Mouse (Mus musculus): ENCODE results near the gene Spsb4. TPM values are rescaled to one million over a fixed set of nuclear protein-coding genes. Genes with fewer than 3 reads are reported as not detected.

Spsb4 gene
- polyA plus RNA-seq (2012): 0.01 TPM in 1 of 2 replicates, not detected in the other

- Histone ChIP-seq H3K27me3 (ENCODE audit: control insufficient read depth) (peaks cover 46% of the 10 kb centered on the region), H3K4me3 (replicated peaks) (peak within 1 kb of the TSS; percentile 46), H3K36me3 (ENCODE audit: control insufficient read depth) (no peaks in the 10 kb centered on the region), H3K4me1 (ENCODE audit: control insufficient read depth) (no peaks in the 10 kb centered on the region), H3K9me3 (ENCODE audit: control insufficient read depth, low read length) (no peaks in the 10 kb centered on the region)
- TF ChIP-seq TAL1 (IDR thresholded peaks at IDR 0.05; ENCODE audit: low read length) (no peak), GATA1 (IDR thresholded peaks at IDR 0.05; ENCODE audit: low read length) (no peak)
These were observed at the start of gene Spsb4 for GRCm38 (mm10) chr9:97018677-97019147. Gene Spsb4, minus strand, starts transcription at chr9:97018843.

- Histone ChIP-seq H3K4me1 (ENCODE audit: control insufficient read depth) (no peaks in the 10 kb centered on the region), H3K36me3 (ENCODE audit: control insufficient read depth) (peaks cover 8% of the 10 kb centered on the region), H3K4me3 (replicated peaks) (no peak overlapping the region), H3K9me3 (ENCODE audit: control insufficient read depth, low read length) (no peaks in the 10 kb centered on the region), H3K27me3 (ENCODE audit: control insufficient read depth) (no peaks in the 10 kb centered on the region)
- TF ChIP-seq GATA1 (IDR thresholded peaks at IDR 0.05; ENCODE audit: low read length) (no peak), TAL1 (IDR thresholded peaks at IDR 0.05; ENCODE audit: low read length) (no peak)
These were observed 49.1 kb upstream of the Spsb4 start for GRCm38 (mm10) chr9:97067761-97068160.

GRCm38 (mm10) chr9:97065885-97066284 lies 47.2 kb upstream of the Spsb4 start:
- H3K27me3 ChIP-seq (ENCODE audit: control insufficient read depth): no peaks in the 10 kb centered on the region
- H3K36me3 ChIP-seq (ENCODE audit: control insufficient read depth): peaks cover 4% of the 10 kb centered on the region
- TF ChIP-seq GATA1 (IDR thresholded peaks at IDR 0.05; ENCODE audit: low read length): no peak
- no peak for TF ChIP-seq TAL1 (IDR thresholded peaks at IDR 0.05; ENCODE audit: low read length)
- H3K9me3 ChIP-seq (ENCODE audit: control insufficient read depth, low read length): no peaks in the 10 kb centered on the region
- no peaks in the 10 kb centered on the region for H3K4me1 ChIP-seq (ENCODE audit: control insufficient read depth)
- H3K4me3 ChIP-seq (replicated peaks): no peak overlapping the region

- H3K4me3 ChIP-seq (replicated peaks): no peak overlapping the region
- no peaks in the 10 kb centered on the region for H3K4me1 ChIP-seq (ENCODE audit: control insufficient read depth)
- TF ChIP-seq TAL1 (IDR thresholded peaks at IDR 0.05; ENCODE audit: low read length) (no peak), GATA1 (IDR thresholded peaks at IDR 0.05; ENCODE audit: low read length) (no peak)
- H3K27me3 ChIP-seq (ENCODE audit: control insufficient read depth): no peaks in the 10 kb centered on the region
- peaks cover 4% of the 10 kb centered on the region for H3K36me3 ChIP-seq (ENCODE audit: control insufficient read depth)
- H3K9me3 ChIP-seq (ENCODE audit: control insufficient read depth, low read length): no peaks in the 10 kb centered on the region
These were observed 46.6 kb upstream of the Spsb4 start for GRCm38 (mm10) chr9:97065216-97065615.

GRCm38 (mm10) chr9:97064161-97064560 lies 45.5 kb upstream of the Spsb4 start:
- TF ChIP-seq TAL1 (IDR thresholded peaks at IDR 0.05; ENCODE audit: low read length) (no peak), GATA1 (IDR thresholded peaks at IDR 0.05; ENCODE audit: low read length) (no peak)
- H3K4me3 ChIP-seq (replicated peaks): no peak overlapping the region
- H3K4me1 ChIP-seq (ENCODE audit: control insufficient read depth): no peaks in the 10 kb centered on the region
- H3K9me3 ChIP-seq (ENCODE audit: control insufficient read depth, low read length): no peaks in the 10 kb centered on the region
- H3K27me3 ChIP-seq (ENCODE audit: control insufficient read depth): no peaks in the 10 kb centered on the region
- peaks cover 4% of the 10 kb centered on the region for H3K36me3 ChIP-seq (ENCODE audit: control insufficient read depth)

GRCm38 (mm10) chr9:97061696-97062095 lies 43.1 kb upstream of the Spsb4 start:
- H3K4me3 ChIP-seq (replicated peaks): no peak overlapping the region
- H3K36me3 ChIP-seq (ENCODE audit: control insufficient read depth): no peaks in the 10 kb centered on the region
- H3K4me1 ChIP-seq (ENCODE audit: control insufficient read depth): no peaks in the 10 kb centered on the region
- no peaks in the 10 kb centered on the region for H3K27me3 ChIP-seq (ENCODE audit: control insufficient read depth)
- no peaks in the 10 kb centered on the region for H3K9me3 ChIP-seq (ENCODE audit: control insufficient read depth, low read length)
- TF ChIP-seq GATA1 (IDR thresholded peaks at IDR 0.05; ENCODE audit: low read length) (no peak), TAL1 (IDR thresholded peaks at IDR 0.05; ENCODE audit: low read length) (no peak)

GRCm38 (mm10) chr9:97056541-97057338 lies 38.1 kb upstream of the Spsb4 start:
- no peaks in the 10 kb centered on the region for H3K4me1 ChIP-seq (ENCODE audit: control insufficient read depth)
- TF ChIP-seq TAL1 (IDR thresholded peaks at IDR 0.05; ENCODE audit: low read length) (no peak), GATA1 (IDR thresholded peaks at IDR 0.05; ENCODE audit: low read length) (no peak)
- H3K27me3 ChIP-seq (ENCODE audit: control insufficient read depth): no peaks in the 10 kb centered on the region; the same call in 1 of the 2 replicates
- H3K9me3 ChIP-seq (ENCODE audit: control insufficient read depth, low read length): no peaks in the 10 kb centered on the region
- H3K4me3 ChIP-seq (replicated peaks): no peak overlapping the region
- no peaks in the 10 kb centered on the region for H3K36me3 ChIP-seq (ENCODE audit: control insufficient read depth)

- Histone ChIP-seq H3K36me3 (ENCODE audit: control insufficient read depth) (no peaks in the 10 kb centered on the region), H3K9me3 (ENCODE audit: control insufficient read depth, low read length) (no peaks in the 10 kb centered on the region), H3K4me1 (ENCODE audit: control insufficient read depth) (no peaks in the 10 kb centered on the region), H3K4me3 (replicated peaks) (no peak overlapping the region), H3K27me3 (ENCODE audit: control insufficient read depth) (no peaks in the 10 kb centered on the region; the same call in 1 of the 2 replicates)
- no peak for TF ChIP-seq TAL1 (IDR thresholded peaks at IDR 0.05; ENCODE audit: low read length)
- TF ChIP-seq GATA1 (IDR thresholded peaks at IDR 0.05; ENCODE audit: low read length): no peak
These were observed 37.3 kb upstream of the Spsb4 start for GRCm38 (mm10) chr9:97055906-97056305.

- Histone ChIP-seq H3K27me3 (ENCODE audit: control insufficient read depth) (no peaks in the 10 kb centered on the region; the same call in 1 of the 2 replicates), H3K36me3 (ENCODE audit: control insufficient read depth) (no peaks in the 10 kb centered on the region), H3K4me3 (replicated peaks) (no peak overlapping the region), H3K4me1 (ENCODE audit: control insufficient read depth) (no peaks in the 10 kb centered on the region), H3K9me3 (ENCODE audit: control insufficient read depth, low read length) (no peaks in the 10 kb centered on the region)
- no peak for TF ChIP-seq GATA1 (IDR thresholded peaks at IDR 0.05; ENCODE audit: low read length)
- TF ChIP-seq TAL1 (IDR thresholded peaks at IDR 0.05; ENCODE audit: low read length): no peak
These were observed 32.5 kb upstream of the Spsb4 start for GRCm38 (mm10) chr9:97051176-97051575.

All from erythroblast, embryonic 14.5 days (primary cell).